Comparison of ENCODE assay signal across 7 mouse cellular contexts in the genomic region with DNA sequence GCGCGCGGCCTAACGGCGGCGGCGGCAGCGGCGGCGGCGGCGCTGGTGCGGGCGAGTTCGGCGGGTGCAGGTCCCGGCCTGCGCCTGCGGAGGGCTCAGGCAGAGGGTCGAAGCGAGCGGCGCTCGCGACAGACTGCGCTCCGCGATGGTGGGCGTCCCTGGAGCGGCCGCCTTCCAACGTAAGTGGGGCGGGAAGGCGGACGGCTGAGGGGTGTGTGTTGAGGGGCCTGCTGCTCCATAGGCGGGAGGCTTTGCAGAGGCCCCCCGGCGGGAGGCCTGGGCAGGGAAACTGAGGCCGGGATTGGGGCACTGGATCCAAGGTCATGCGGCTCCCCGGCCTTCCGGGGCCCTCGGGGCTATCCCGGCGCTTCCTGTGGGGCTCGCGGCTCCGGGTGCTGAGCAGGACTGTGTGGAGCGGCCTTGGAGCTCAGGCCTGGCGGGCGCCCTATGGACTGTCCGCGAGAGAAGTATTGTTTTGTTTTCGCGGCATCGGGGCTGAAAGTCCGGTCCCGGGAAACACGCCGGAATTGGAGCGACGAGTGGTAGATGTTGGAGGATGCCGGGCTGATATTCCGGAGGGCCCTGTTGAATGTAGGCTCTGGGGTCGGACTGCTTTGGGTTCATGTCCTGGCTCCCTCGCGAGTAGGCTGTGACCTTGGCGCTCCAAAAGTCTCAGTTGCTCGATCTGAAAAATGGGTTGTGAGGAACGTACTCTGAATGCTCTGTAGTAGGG. TPM values are rescaled to one million over a fixed set of nuclear protein-coding genes. Genes with fewer than 3 reads are reported as not detected.
DNase-seq lines count a peak whose midpoint lies in the region; ATAC-seq and TF ChIP-seq lines count a peak whose summit lies in the region.

Gene Cbfa2t2, plus strand, starts transcription at position 24 of the 733 bp plus-strand sequence.

- WGBS in heart, postnatal 0 days = under 1% methylated on average over 47 of the region's 70 CpGs
- WGBS in lung, embryonic 15.5 days = under 1% methylated on average over 58 of the region's 70 CpGs
- under 1% methylated on average over 67 of the region's 70 CpGs for WGBS in olfactory bulb, adult 2 months

- DNase-seq in adrenal gland, adult 18-20 months (ENCODE audit: low spot score in 2 of 2) = peak; percentile 55 to 65
- peak; percentile 47 for DNase-seq in heart, postnatal 0 days (ENCODE audit: low spot score)
- peak; percentile 78 for DNase-seq in kidney, postnatal 14 days

- peak within 1 kb of the TSS; percentile 98 for H3K4me3 ChIP-seq in E14TG2a.4 (replicated peaks; ENCODE audit: low read length)
- H3K4me3 ChIP-seq in heart, postnatal 0 days (ENCODE audit: low read depth, low read length) = peak within 1 kb of the TSS; percentile 83
- H3K4me3 ChIP-seq in lung, embryonic 15.5 days = peak within 1 kb of the TSS; percentile 91
- H3K4me3 ChIP-seq in olfactory bulb, adult 2 months (ENCODE audit: insufficient read depth, low read depth, low read length) = peak within 1 kb of the TSS; percentile 94

- H3K9me3 ChIP-seq in E14TG2a.4 (ENCODE audit: low read length) = no peaks in the 10 kb centered on the region
- no peaks in the 10 kb centered on the region for H3K9me3 ChIP-seq in heart, postnatal 0 days (replicated peaks; ENCODE audit: control insufficient read depth, low read length)
- no peaks in the 10 kb centered on the region for H3K9me3 ChIP-seq in lung, embryonic 15.5 days

- peak within 1 kb of the TSS; percentile 65 for H3K4me2 ChIP-seq in heart, postnatal 0 days (ENCODE audit: low read depth, low read length)
- H3K4me2 ChIP-seq in lung, embryonic 15.5 days = peak within 1 kb of the TSS; percentile 55

- peak; percentile 10; the same call in 1 of the 2 replicates for TF ChIP-seq EP300 in heart, postnatal 0 days (IDR thresholded peaks at IDR 0.05; ENCODE audit: low read depth)

- ATAC-seq in erythroblast, adult 5-6 weeks (replicated peaks; ENCODE audit: low FRiP score, poor library complexity, severe bottlenecking) = peak; percentile 47
- ATAC-seq in heart, postnatal 0 days (ENCODE audit: insufficient read depth, low read depth) = peak; percentile 62
- ATAC-seq in lung, embryonic 15.5 days (ENCODE audit: borderline replicate concordance, extremely low read depth, low FRiP score, low TSS enrichment) = peak; percentile 84

- peak within 1 kb of the TSS; percentile 96 for H3K27ac ChIP-seq in heart, postnatal 0 days (ENCODE audit: low read depth)
- peak within 1 kb of the TSS; percentile 95 for H3K27ac ChIP-seq in lung, embryonic 15.5 days
- peak within 1 kb of the TSS; percentile 39; the same call in 1 of the 2 replicates for H3K27ac ChIP-seq in olfactory bulb, adult 2 months (ENCODE audit: insufficient read depth, low read depth, low read length)

- peaks cover 23% of the 10 kb centered on the region for H3K36me3 ChIP-seq in E14TG2a.4 (ENCODE audit: insufficient read depth, low read length)
- H3K36me3 ChIP-seq in heart, postnatal 0 days (replicated peaks; ENCODE audit: control insufficient read depth, insufficient read depth, low read length) = no peaks in the 10 kb centered on the region
- H3K36me3 ChIP-seq in lung, embryonic 15.5 days = no peaks in the 10 kb centered on the region

- H3K27me3 ChIP-seq in E14TG2a.4 (ENCODE audit: insufficient read depth, low read length) = no peaks in the 10 kb centered on the region
- H3K27me3 ChIP-seq in heart, postnatal 0 days (ENCODE audit: control insufficient read depth, insufficient read depth, low read length) = no peaks in the 10 kb centered on the region
- no peaks in the 10 kb centered on the region for H3K27me3 ChIP-seq in lung, embryonic 15.5 days

- H3K4me1 ChIP-seq in E14TG2a.4 (replicated peaks; ENCODE audit: low read depth, low read length) = peaks cover 80% of the 10 kb centered on the region
- peaks cover 25% of the 10 kb centered on the region for H3K4me1 ChIP-seq in heart, postnatal 0 days (ENCODE audit: control insufficient read depth, insufficient read depth)
- H3K4me1 ChIP-seq in lung, embryonic 15.5 days = peaks cover 16% of the 10 kb centered on the region
- H3K4me1 ChIP-seq in olfactory bulb, adult 2 months (ENCODE audit: control insufficient read depth, insufficient read depth, low read length) = no peaks in the 10 kb centered on the region

- H3K9ac ChIP-seq in heart, postnatal 0 days (replicated peaks; ENCODE audit: low read depth, low read length) = peak within 1 kb of the TSS; percentile 93
- peak within 1 kb of the TSS; percentile 93 for H3K9ac ChIP-seq in lung, embryonic 15.5 days

- no peak for TF ChIP-seq CTCF in E14TG2a.4 (conservative IDR thresholded peaks at IDR 0.05; ENCODE audit: low read length)
- TF ChIP-seq CTCF in heart, postnatal 0 days (IDR thresholded peaks at IDR 0.05; ENCODE audit: low read depth) = no peak
- no peak for TF ChIP-seq CTCF in olfactory bulb, adult 2 months (IDR thresholded peaks at IDR 0.05; ENCODE audit: insufficient read depth, low read depth, low read length)

- no peak for TF ChIP-seq POLR2A in olfactory bulb, adult 2 months (IDR thresholded peaks at IDR 0.05; ENCODE audit: insufficient read depth, low read depth, low read length)

RNA-seq across cellular contexts. Expression of gene Cbfa2t2, which starts in this region (rescaled TPM):
- 10 to 100 TPM; 28.7 to 36.9 TPM for total RNA-seq in adrenal gland, adult 18-20 months (2021)
- 5.6 and 8.5 TPM in 2 replicates for total RNA-seq in erythroblast, adult 5-6 weeks (2015; ENCODE audit: low replicate concordance)
- total RNA-seq in erythroblast, adult 5-6 weeks (2017; ENCODE audit: low replicate concordance) = 2.9 and 9.5 TPM in 2 replicates
- total RNA-seq in heart, postnatal 0 days (2014; rRNA removed; ENCODE audit: low replicate concordance) = 28.0 and 45.1 TPM in 2 replicates
- polyA plus RNA-seq in heart, postnatal 0 days (2015; fragmentation: Nextera tagmentation; extraction: Ambion mirVana) = 18.1 and 18.2 TPM in 2 replicates
- polyA plus RNA-seq in lung, embryonic 15.5 days (2015; fragmentation: Nextera tagmentation; extraction: Ambion mirVana) = 33.6 and 37.6 TPM in 2 replicates
- not detected in 2 replicates for polyA plus RNA-seq in olfactory bulb, adult 2 months (2012; ENCODE audit: insufficient read depth, insufficient read length, low replicate concordance, missing spikeins)

Comparison
In these comparisons a context has a peak if more than half of its experiments do, and no peak if none do; other contexts are left out.
1. Peak in every context shown above with its lines: DNase-seq, ATAC-seq, H3K4me3 ChIP-seq and H3K27ac ChIP-seq.
2. H3K27ac ChIP-seq: peak in every context shown above with its lines; median percentile 96 in heart, postnatal 0 days; 95 in lung, embryonic 15.5 days; 39 in olfactory bulb, adult 2 months.